Mouse (Mus musculus) lung, adult 2 months (tissue): ENCODE data around the gene Spsb4.

Source experiments
- CTCF ChIP-seq: fragments of 200-500 bp; IDR thresholded peaks from 2 replicates; pipeline ENCODE4 v1.5.1; 2011; ENCODE audit warnings: mild to moderate bottlenecking, low read length, control low read depth; ENCODE audit not compliant: insufficient read depth
- POLR2A ChIP-seq: fragments of 200-500 bp; IDR thresholded peaks from 2 replicates; pipeline ENCODE4 v1.6.1; 2011; ENCODE audit warnings: low read depth, mild to moderate bottlenecking, control low read depth, low read length, borderline replicate concordance; ENCODE audit errors: extremely low read depth

GRCm38 (mm10) chr9:97018677-97019147 lies at the start of gene Spsb4:
- TF ChIP-seq CTCF (no peak), POLR2A (no peak)
